Mouse (Mus musculus) brain, embryonic 18.5 days (tissue): ENCODE measurements at regions not wholly inside any gene's neighbourhood (a gene's known extent, or its start where the extent isn't known, plus 50 kb on each side); places are given as distances from the start of the nearest gene placed in this dataset.

Experiments used
- DNase-seq: peaks from one replicate; pipeline ENCODE4 v3.0.0-alpha.2; 2012; ENCODE audit warnings: low read depth, low spot score

- no peak for DNase-seq
These were observed 894.4 kb upstream of the Lrrc6 start for GRCm38 (mm10) chr15:67395114-67395513.

DNA sequence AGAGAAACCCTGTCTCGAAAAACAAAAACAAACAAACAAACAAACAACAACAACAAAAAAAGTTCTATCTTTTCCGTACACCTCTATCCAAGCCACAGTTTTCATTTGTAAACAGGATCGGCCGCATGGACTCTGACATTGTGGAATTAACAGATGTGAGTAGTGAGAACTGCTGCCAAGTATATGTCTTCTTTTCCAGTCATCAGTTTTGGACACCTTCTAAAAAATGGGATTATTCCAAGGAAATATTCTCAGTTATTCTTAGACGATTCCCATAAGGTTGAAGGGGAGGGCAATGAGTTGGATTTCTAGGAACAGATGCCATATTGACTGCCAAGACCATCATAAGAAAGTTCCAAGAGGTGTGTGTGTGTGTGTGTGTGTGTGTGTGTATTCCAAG, 891.2 kb upstream of the Lrrc6 start:
- no peak for DNase-seq

DNA sequence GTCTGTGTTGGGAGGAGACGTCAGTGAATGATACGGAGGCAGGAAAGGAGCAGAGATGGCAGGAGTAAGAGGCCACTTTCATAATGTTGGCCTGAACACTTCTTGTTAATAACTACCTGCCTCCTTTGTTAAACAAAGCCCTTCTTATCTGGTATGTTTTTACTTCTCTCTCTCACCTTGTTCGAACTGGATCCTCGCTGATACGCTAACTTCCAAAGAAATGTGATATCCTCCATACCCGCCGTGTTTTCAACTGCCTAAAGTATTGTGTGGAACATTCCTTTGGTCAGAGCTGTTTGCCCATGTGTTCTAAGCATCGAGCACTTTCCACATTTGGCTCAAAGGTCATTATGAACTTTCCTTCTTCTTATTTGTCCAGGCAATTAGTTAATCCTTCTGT, 887.8 kb upstream of the Lrrc6 start:
- no peak for DNase-seq

DNA sequence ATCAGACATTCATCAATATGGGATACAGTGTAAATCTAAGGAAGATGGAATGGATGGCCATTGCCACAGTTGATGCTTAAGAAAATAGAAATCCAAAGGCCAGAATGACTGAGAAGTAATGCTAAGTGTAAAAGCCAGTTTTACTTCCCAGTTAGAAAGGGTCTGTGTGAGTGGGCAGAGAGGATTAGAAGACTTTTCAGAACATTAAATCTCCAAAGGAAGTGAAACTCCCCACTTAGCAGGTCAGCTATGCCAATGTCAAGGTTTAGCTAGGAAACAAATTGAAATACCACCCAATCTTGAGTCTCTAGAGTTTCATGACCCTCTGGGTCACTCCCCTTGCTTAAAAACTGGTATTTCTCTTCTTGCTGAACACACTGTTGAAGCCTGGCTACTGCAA, 886.2 kb upstream of the Lrrc6 start:
- DNase-seq, result no peak

DNA sequence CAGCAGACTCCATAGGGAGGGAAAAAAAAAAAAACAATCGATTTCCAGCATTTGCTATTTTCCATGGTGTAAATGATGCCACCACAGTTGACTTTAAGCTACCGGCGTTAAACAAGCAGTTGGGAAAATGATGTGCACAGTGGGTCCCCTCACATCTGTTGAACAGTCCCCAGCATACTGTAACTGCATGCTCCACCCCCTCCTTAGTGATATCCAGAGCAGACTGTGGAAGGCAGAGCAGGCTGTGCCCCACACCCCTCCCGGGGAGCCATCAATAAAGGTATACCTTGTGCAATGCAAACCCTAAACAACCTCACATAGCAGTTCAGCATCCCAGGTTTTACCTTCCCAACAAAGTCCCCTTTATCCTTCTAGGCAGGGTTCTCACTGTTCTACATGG, 872.9 kb upstream of the Lrrc6 start:
- DNase-seq, result no peak

DNA sequence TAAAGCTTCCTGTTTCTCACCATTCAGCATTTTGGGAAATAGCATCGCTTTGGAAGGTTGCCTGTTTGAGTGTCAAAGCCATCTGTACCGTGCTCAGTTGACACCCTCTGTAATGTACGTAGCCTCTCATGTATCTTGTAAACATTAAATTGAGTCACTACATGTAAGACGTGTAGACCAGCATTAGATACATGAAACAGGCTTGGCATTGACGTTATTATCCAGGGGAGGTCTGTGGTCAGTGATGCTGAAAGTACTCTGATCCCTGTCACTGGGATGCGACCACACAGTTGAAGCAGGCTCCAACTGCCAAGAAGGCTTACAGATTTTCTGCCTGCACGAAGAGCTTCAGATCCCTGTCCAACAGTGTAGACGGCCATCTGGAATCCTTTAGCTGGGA, 872.3 kb upstream of the Lrrc6 start:
- DNase-seq, result no peak

- DNase-seq, result no peak
These were observed 863.5 kb upstream of the Lrrc6 start for GRCm38 (mm10) chr15:67364099-67364756.

GRCm38 (mm10) chr15:67361012-67361571, 860.4 kb upstream of the Lrrc6 start:
- no peak for DNase-seq

DNA sequence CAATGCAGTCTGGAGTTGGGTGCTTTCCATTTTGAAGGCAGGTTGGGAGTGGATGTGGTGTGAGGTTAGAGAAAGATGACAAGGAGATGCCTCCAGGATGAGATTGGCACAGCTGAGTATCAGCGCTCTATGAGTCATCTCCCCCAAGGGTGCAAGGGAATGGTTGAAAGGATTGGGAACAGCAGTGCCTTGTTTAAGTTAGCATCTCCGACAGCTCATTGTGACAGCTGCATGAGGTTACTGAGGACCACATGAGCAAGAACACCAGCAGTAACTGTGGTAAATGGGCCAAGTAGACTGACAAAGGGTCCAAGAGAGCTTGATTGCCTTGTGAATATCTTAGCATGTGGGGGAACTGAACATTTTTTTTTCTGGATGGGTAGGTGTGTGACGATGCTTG, 857.2 kb upstream of the Lrrc6 start:
- no peak for DNase-seq

- DNase-seq, result no peak
These were observed 854.6 kb upstream of the Lrrc6 start for GRCm38 (mm10) chr15:67355334-67355733.

GRCm38 (mm10) chr15:67354598-67355159, 854.0 kb upstream of the Lrrc6 start:
- DNase-seq, result no peak

GRCm38 (mm10) chr15:67349501-67349900, 848.8 kb upstream of the Lrrc6 start:
- DNase-seq, result no peak

- no peak for DNase-seq
These were observed 844.8 kb upstream of the Lrrc6 start for GRCm38 (mm10) chr15:67345179-67346148.

DNA sequence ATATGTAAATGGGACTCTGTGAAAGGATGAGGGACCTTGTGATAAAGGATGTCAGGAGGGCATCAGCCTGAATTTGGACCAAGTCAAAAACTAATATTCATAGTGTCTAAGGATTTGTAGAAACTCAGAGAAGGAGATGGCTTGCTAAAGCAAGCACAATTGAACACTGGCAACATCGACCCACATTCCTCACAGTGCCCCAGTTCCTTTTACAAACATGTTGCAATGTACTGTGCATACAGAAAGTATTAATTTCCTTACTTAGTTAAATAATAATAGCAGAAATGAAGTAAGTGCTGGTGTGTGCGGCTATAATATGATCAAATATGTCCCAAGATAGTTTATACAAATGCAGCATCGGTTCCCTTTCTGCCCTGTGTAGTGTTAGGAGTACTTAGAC, 841.3 kb upstream of the Lrrc6 start:
- no peak for DNase-seq

- no peak for DNase-seq
These were observed 836.3 kb upstream of the Lrrc6 start for GRCm38 (mm10) chr15:67337040-67337395.

GRCm38 (mm10) chr15:67336294-67337039, 835.8 kb upstream of the Lrrc6 start:
- no peak for DNase-seq

- no peak for DNase-seq
These were observed 831.8 kb upstream of the Lrrc6 start for GRCm38 (mm10) chr15:67332521-67332920.

DNA sequence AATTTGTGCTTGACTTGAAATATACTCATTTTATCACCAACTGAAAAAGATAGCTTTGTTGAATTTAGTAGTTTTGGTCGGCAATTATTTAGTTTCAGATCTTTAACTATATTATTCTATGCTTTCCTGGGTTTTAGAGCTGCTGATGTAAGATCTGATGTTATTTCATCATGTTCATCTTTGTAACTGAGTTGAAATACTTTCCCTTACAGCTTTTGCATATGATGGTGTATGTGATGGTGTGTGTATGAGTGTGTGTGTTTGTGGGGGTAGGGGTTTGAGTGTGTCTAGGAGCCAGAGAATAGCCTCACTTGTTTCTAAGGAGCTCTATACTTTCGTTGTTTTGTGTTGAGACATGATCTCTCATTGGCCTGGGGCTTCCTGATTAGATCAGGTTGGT, 819.6 kb upstream of the Lrrc6 start:
- DNase-seq, result no peak

DNA sequence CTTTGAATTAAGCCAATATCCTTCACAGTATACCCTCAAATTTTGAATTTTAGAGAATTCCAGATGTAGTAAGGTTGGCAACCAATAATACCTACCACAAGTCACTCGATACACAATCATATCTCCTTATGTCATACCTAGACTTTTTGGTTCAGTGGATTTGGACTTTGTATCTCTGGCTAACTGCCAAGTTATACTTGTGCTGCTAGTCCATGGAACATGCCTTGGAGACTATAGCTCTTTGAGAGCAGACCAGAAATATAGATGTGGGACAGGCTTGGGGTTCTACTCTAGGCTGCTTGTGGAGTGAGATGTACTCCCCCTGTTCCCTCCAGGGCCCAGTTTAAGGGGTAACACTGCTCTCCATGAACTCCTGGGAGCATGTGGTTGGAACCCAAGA, 814.5 kb upstream of the Lrrc6 start:
- DNase-seq, result no peak

DNA sequence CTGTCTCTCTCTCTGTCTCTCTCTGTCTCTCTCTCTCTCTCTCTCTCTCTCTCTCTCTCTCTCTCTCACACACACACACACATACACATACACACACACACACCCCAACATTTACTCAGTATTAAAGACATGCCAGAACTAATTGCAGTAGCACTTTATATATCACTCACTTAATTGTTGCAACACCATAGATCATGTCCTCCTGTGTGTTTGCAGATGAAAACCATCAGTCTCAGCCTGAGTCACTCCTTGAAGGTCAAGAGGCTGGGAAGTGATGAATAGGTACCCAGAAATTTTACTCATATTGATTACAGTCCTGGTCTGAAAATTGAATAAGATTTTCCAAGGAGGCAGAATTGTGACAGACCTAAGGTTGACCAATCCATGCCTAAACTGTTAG, 812.9 kb upstream of the Lrrc6 start:
- DNase-seq, result no peak

DNA sequence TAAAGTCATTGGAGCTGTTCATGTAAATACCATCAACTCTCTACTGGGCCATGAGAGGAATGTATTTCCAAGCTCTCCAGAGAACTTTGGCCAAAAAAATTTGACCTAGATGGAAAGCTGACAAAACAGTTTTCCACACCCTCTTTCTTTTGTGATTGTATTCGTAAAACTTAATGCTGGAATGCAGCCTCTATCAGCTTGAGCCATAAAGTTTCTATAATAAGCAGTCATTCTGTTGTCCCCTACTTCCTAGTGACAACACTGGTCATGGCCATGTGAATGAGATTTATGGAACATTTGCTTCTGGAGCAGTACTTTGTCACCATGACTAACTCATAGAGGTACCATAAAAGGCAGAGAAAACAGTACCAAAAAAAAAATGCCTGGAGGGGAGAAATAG, 805.0 kb upstream of the Lrrc6 start:
- no peak for DNase-seq

GRCm38 (mm10) chr15:67303804-67304203, 803.1 kb upstream of the Lrrc6 start:
- no peak for DNase-seq
